Mouse (Mus musculus): Measurements from ENCODE around the gene Aamdc. TPM values are rescaled to one million over a fixed set of nuclear protein-coding genes. Genes with fewer than 3 reads are reported as not detected.

Gene Aamdc
- total RNA-seq, 1 experiment, result 15.5 TPM

DNA sequence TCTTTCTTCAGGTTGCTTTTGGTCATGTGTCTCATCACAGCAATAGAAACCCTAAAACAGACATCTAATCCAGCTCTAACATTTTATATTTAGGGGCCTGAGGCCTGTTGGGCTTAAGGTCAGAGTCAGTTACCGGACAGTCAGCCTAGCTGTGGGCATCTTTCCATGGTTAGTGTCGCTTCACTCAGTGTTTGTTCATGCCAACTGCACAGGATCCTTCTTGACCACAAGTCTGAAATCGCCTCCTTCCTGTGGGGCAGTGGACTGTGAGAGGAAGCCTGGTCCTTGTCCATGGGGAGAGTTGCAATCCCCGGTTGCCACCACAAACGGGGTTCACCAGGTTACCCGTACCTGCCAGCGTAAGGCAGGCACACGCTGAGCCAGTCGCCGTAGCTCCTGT lies 30.0 kb downstream of the Aamdc start:
- no peak overlapping the region for H3K9ac ChIP-seq (ENCODE audit: insufficient read depth, low read depth, low read length, poor library complexity, severe bottlenecking)
- H3K9me3 ChIP-seq (ENCODE audit: control insufficient read depth, insufficient read depth, low read depth, low read length), result no peaks in the 10 kb centered on the region
- no peaks in the 10 kb centered on the region for H3K4me1 ChIP-seq (ENCODE audit: control insufficient read depth in 2 of 2, insufficient read depth in 2 of 2, low read length in 2 of 2, poor library complexity in 1 of 2)
- H3K27ac ChIP-seq (ENCODE audit: insufficient read depth, low read depth, low read length, poor library complexity, severe bottlenecking), result no peak overlapping the region
- H3K36me3 ChIP-seq (ENCODE audit: control insufficient read depth, insufficient read depth, low read length, poor library complexity, severe bottlenecking), result no peaks in the 10 kb centered on the region
- no peak overlapping the region for H3K4me3 ChIP-seq (ENCODE audit: insufficient read depth in 1 of 2, low read depth in 1 of 2, low read length in 2 of 2, poor library complexity in 1 of 2, severe bottlenecking in 1 of 2)
- no peak for DNase-seq (ENCODE audit: low read depth, low spot score)
- no peak for TF ChIP-seq MAFK (IDR thresholded peaks at IDR 0.05; ENCODE audit: insufficient read depth, low read depth, low read length)
- no peak for TF ChIP-seq ZNF384 (IDR thresholded peaks at IDR 0.05; ENCODE audit: low read depth, low read length)
- no peak for TF ChIP-seq ZC3H11A (IDR thresholded peaks at IDR 0.05; ENCODE audit: borderline replicate concordance, low read depth, low read length)
- no peak for TF ChIP-seq HCFC1 (IDR thresholded peaks at IDR 0.05; ENCODE audit: borderline replicate concordance, insufficient read depth, low read length)
- TF ChIP-seq CHD2 (IDR thresholded peaks at IDR 0.05; ENCODE audit: low read depth, low read length), result no peak
- in situ Hi-C loops (cut with MboI; ENCODE audit: low sequenced_read_pairs in 2 of 2, unreplicated experiment in 2 of 2), result no loop called here

DNA sequence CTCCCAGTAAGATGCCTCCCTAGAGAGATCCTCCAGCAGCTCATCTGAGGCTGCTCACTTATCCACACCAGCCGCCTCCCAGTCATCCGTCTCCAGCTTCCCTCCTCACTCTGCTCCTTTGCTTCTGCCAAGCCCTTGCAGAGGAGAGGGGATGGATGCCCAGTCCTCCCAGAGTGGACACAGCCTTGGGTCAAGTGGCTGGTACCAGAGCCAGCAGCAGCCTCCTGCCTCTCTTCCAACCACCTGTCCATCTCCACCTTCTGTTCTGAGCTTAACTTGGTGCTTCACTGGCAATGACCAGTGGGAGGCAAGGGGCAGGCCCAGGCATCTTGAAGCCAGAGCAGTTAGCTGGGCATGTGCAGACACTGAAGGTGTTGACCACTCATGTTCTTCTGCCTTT lies 32.8 kb downstream of the Aamdc start:
- Histone ChIP-seq H3K4me3 (ENCODE audit: insufficient read depth in 1 of 2, low read depth in 1 of 2, low read length in 2 of 2, poor library complexity in 1 of 2, severe bottlenecking in 1 of 2) (no peak overlapping the region), H3K27ac (ENCODE audit: insufficient read depth, low read depth, low read length, poor library complexity, severe bottlenecking) (no peak overlapping the region), H3K36me3 (ENCODE audit: control insufficient read depth, insufficient read depth, low read length, poor library complexity, severe bottlenecking) (peaks cover 2% of the 10 kb centered on the region; the same call in 1 of the 2 replicates), H3K9ac (ENCODE audit: insufficient read depth, low read depth, low read length, poor library complexity, severe bottlenecking) (no peak overlapping the region), H3K4me1 (ENCODE audit: control insufficient read depth in 2 of 2, insufficient read depth in 2 of 2, low read length in 2 of 2, poor library complexity in 1 of 2) (no peaks in the 10 kb centered on the region), H3K9me3 (ENCODE audit: control insufficient read depth, insufficient read depth, low read depth, low read length) (no peaks in the 10 kb centered on the region)
- no peak for TF ChIP-seq ZC3H11A (IDR thresholded peaks at IDR 0.05; ENCODE audit: borderline replicate concordance, low read depth, low read length)
- TF ChIP-seq HCFC1 (IDR thresholded peaks at IDR 0.05; ENCODE audit: borderline replicate concordance, insufficient read depth, low read length), result no peak
- no peak for TF ChIP-seq ZNF384 (IDR thresholded peaks at IDR 0.05; ENCODE audit: low read depth, low read length)
- no peak for TF ChIP-seq CHD2 (IDR thresholded peaks at IDR 0.05; ENCODE audit: low read depth, low read length)
- no peak for TF ChIP-seq MAFK (IDR thresholded peaks at IDR 0.05; ENCODE audit: insufficient read depth, low read depth, low read length)
- in situ Hi-C loops (cut with MboI; ENCODE audit: low sequenced_read_pairs in 2 of 2, unreplicated experiment in 2 of 2), result no loop called here
- DNase-seq (ENCODE audit: low read depth, low spot score), result no peak

DNA sequence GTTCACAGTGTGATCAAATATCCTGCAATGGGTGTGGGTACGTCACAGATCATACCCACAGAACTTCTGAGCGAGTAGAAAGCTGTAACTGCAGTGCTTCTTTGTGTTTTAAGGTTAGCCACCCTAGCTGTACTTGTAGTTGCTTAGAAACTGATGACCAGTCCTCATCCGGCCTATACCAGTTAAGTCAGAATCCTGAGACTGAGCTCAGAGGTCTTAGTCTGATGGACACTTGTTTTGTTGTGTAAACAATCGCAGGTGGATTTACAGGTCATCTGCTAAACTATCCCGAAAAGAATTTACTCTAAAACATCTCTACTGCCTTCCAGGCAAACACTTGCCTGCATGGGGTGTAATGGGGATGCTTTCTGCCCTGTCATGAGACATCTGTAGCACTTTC lies 42.7 kb downstream of the Aamdc start:
- H3K9ac ChIP-seq (ENCODE audit: insufficient read depth, low read depth, low read length, poor library complexity, severe bottlenecking), result no peak overlapping the region
- in situ Hi-C loops (cut with MboI; ENCODE audit: low sequenced_read_pairs in 2 of 2, unreplicated experiment in 2 of 2), result no loop called here
- TF ChIP-seq ZC3H11A (IDR thresholded peaks at IDR 0.05; ENCODE audit: borderline replicate concordance, low read depth, low read length), result no peak
- TF ChIP-seq MAFK (IDR thresholded peaks at IDR 0.05; ENCODE audit: insufficient read depth, low read depth, low read length), result no peak
- TF ChIP-seq ZNF384 (IDR thresholded peaks at IDR 0.05; ENCODE audit: low read depth, low read length), result no peak
- no peak for TF ChIP-seq CHD2 (IDR thresholded peaks at IDR 0.05; ENCODE audit: low read depth, low read length)
- no peak for TF ChIP-seq HCFC1 (IDR thresholded peaks at IDR 0.05; ENCODE audit: borderline replicate concordance, insufficient read depth, low read length)
- DNase-seq (ENCODE audit: low read depth, low spot score), result no peak
- no peaks in the 10 kb centered on the region for H3K4me1 ChIP-seq (ENCODE audit: control insufficient read depth in 2 of 2, insufficient read depth in 2 of 2, low read length in 2 of 2, poor library complexity in 1 of 2)
- peaks cover 32% of the 10 kb centered on the region for H3K36me3 ChIP-seq (ENCODE audit: control insufficient read depth, insufficient read depth, low read length, poor library complexity, severe bottlenecking)
- H3K4me3 ChIP-seq (ENCODE audit: insufficient read depth in 1 of 2, low read depth in 1 of 2, low read length in 2 of 2, poor library complexity in 1 of 2, severe bottlenecking in 1 of 2), result no peak overlapping the region
- peak overlapping the region; percentile 44; the same call in 1 of the 2 replicates for H3K27ac ChIP-seq (ENCODE audit: insufficient read depth, low read depth, low read length, poor library complexity, severe bottlenecking)
- no peaks in the 10 kb centered on the region for H3K9me3 ChIP-seq (ENCODE audit: control insufficient read depth, insufficient read depth, low read depth, low read length)

DNA sequence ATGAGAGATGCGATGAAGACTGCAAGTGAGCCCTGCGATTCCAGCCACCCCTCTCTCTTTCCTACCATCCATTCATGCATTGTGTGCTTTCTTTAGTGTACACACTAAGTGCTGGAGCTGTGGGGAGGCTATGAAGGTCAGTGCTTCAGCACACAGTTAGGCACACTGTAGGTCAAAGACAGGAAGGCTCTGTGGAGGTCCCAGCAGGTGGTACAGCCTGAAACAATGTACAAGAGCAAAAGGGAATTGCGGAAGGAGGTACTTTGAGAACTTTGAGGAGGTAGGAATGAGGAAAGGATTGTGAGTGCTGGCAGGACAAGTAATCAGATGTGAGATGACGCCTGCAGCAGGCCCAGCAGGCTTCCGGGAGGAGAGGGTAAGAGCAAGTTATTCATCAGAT lies 43.8 kb downstream of the Aamdc start:
- Histone ChIP-seq H3K9ac (ENCODE audit: insufficient read depth, low read depth, low read length, poor library complexity, severe bottlenecking) (no peak overlapping the region), H3K36me3 (ENCODE audit: control insufficient read depth, insufficient read depth, low read length, poor library complexity, severe bottlenecking) (peaks cover 32% of the 10 kb centered on the region), H3K9me3 (ENCODE audit: control insufficient read depth, insufficient read depth, low read depth, low read length) (no peaks in the 10 kb centered on the region), H3K4me1 (ENCODE audit: control insufficient read depth in 2 of 2, insufficient read depth in 2 of 2, low read length in 2 of 2, poor library complexity in 1 of 2) (no peaks in the 10 kb centered on the region), H3K27ac (ENCODE audit: insufficient read depth, low read depth, low read length, poor library complexity, severe bottlenecking) (no peak overlapping the region; the same call in 1 of the 2 replicates), H3K4me3 (ENCODE audit: insufficient read depth in 1 of 2, low read depth in 1 of 2, low read length in 2 of 2, poor library complexity in 1 of 2, severe bottlenecking in 1 of 2) (no peak overlapping the region)
- in situ Hi-C loops (cut with MboI; ENCODE audit: low sequenced_read_pairs in 2 of 2, unreplicated experiment in 2 of 2), result no loop called here
- peak; percentile 51 for DNase-seq (ENCODE audit: low read depth, low spot score)
- TF ChIP-seq MAFK (IDR thresholded peaks at IDR 0.05; ENCODE audit: insufficient read depth, low read depth, low read length), result no peak
- no peak for TF ChIP-seq CHD2 (IDR thresholded peaks at IDR 0.05; ENCODE audit: low read depth, low read length)
- TF ChIP-seq ZNF384 (IDR thresholded peaks at IDR 0.05; ENCODE audit: low read depth, low read length), result no peak
- no peak for TF ChIP-seq ZC3H11A (IDR thresholded peaks at IDR 0.05; ENCODE audit: borderline replicate concordance, low read depth, low read length)
- no peak for TF ChIP-seq HCFC1 (IDR thresholded peaks at IDR 0.05; ENCODE audit: borderline replicate concordance, insufficient read depth, low read length)

DNA sequence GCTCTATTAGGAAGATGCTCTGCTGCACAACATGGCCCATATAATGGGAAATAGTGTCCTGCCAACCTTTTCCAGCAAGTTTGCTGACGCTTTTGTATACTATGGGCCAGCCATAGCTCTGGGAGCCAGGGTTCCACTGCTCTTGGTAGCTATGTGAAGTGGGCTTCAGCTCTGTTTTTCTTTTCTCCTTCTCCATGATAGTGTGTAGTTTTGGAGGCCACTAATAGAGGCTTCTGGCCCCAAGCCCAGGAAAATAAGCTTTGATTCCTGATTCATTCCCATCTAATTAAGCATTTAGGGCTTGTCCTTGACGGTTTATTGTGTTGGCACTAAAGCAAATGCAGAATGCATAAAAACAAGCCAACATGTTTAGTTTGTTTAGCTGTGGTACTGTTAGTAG lies 59.4 kb downstream of the Aamdc start:
- no peak overlapping the region for H3K27ac ChIP-seq (ENCODE audit: insufficient read depth, low read depth, low read length, poor library complexity, severe bottlenecking)
- no peak overlapping the region for H3K9ac ChIP-seq (ENCODE audit: insufficient read depth, low read depth, low read length, poor library complexity, severe bottlenecking)
- TF ChIP-seq ZC3H11A (IDR thresholded peaks at IDR 0.05; ENCODE audit: borderline replicate concordance, low read depth, low read length) (no peak), HCFC1 (IDR thresholded peaks at IDR 0.05; ENCODE audit: borderline replicate concordance, insufficient read depth, low read length) (no peak), CHD2 (IDR thresholded peaks at IDR 0.05; ENCODE audit: low read depth, low read length) (no peak), ZNF384 (IDR thresholded peaks at IDR 0.05; ENCODE audit: low read depth, low read length) (no peak), MAFK (IDR thresholded peaks at IDR 0.05; ENCODE audit: insufficient read depth, low read depth, low read length) (no peak)
- in situ Hi-C loops (cut with MboI; ENCODE audit: low sequenced_read_pairs in 2 of 2, unreplicated experiment in 2 of 2), result no loop called here
- peaks cover 11% of the 10 kb centered on the region for H3K36me3 ChIP-seq (ENCODE audit: control insufficient read depth, insufficient read depth, low read length, poor library complexity, severe bottlenecking)
- H3K4me3 ChIP-seq (ENCODE audit: insufficient read depth in 1 of 2, low read depth in 1 of 2, low read length in 2 of 2, poor library complexity in 1 of 2, severe bottlenecking in 1 of 2), result no peak overlapping the region
- H3K9me3 ChIP-seq (ENCODE audit: control insufficient read depth, insufficient read depth, low read depth, low read length), result no peaks in the 10 kb centered on the region
- no peak for DNase-seq (ENCODE audit: low read depth, low spot score)
- H3K4me1 ChIP-seq (ENCODE audit: control insufficient read depth in 2 of 2, insufficient read depth in 2 of 2, low read length in 2 of 2, poor library complexity in 1 of 2), result no peaks in the 10 kb centered on the region

All from ES-E14 (cell line).